Mouse (Mus musculus) cerebellum, adult 2 months (tissue): ENCODE results near the gene Tspan18.

Experiments used
- CTCF ChIP-seq: fragments of 200-500 bp; IDR thresholded peaks from 2 replicates; pipeline ENCODE4 v1.5.1; 2011; ENCODE audit warnings: low read depth, mild to moderate bottlenecking, control low read depth, low read length, moderate library complexity, borderline replicate concordance; ENCODE audit not compliant: insufficient read depth
- POLR2A ChIP-seq: fragments of 200-500 bp; IDR thresholded peaks from 2 replicates; pipeline ENCODE4 v1.6.1; 2011; ENCODE audit warnings: low read length, control low read depth, borderline replicate concordance; ENCODE audit not compliant: insufficient read depth

DNA sequence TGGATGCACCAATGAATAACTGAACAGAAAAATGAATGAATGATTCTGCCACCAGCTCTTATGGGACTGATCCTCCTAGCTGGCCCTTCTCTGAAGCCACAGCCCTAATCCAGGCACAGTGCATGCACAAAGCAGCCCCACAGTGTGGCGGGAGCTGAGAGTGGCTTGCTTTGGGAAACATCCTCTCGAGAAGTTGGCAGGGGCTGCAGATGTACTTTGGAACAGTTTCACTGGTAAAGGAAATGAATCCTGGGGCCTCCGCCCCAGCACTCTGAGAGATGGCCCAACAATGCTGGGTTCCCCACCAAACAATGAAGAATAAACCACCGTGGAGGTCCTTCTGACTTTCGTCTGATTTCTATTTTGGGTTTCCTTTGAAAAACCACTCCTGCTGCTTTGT is 64.2 kb downstream of the Tspan18 start:
- no peak for TF ChIP-seq POLR2A
- TF ChIP-seq CTCF, result no peak
